Mouse (Mus musculus) hindbrain, embryonic 13.5 days (tissue): ENCODE results near the gene Gpatch3. TPM values are rescaled to one million over a fixed set of nuclear protein-coding genes. Genes with fewer than 3 reads are reported as not detected.
A peak's percentile ranks its signal among the peaks of the same experiment; 100 is the strongest.

Experiments used
- ATAC-seq: fragments of 200-750 bp; cut with Nextera tagmentation; 2 replicates; pipeline ENCODE4 v1.8.0; 2017; ENCODE audit warnings: moderate TSS enrichment; ENCODE audit not compliant: low FRiP score
- H3K27ac ChIP-seq: fragments of 300-500 bp; sonication (generic); 2 replicates; pipeline ENCODE4 v1.5.1; 2015; ENCODE audit warnings: inconsistent platforms, mild to moderate bottlenecking, moderate library complexity
- H3K27me3 ChIP-seq: fragments of 300-500 bp; sonication (generic); 2 replicates; pipeline ENCODE4 v1.6.1; 2015; ENCODE audit warnings: mild to moderate bottlenecking, inconsistent platforms
- H3K36me3 ChIP-seq: fragments of 300-500 bp; sonication (generic); 2 replicates; pipeline ENCODE4 v1.6.1; 2015; ENCODE audit warnings: mild to moderate bottlenecking, inconsistent platforms
- H3K4me1 ChIP-seq: fragments of 300-500 bp; sonication (generic); replicated peaks from 2 replicates; pipeline ENCODE4 v1.6.1; 2015; ENCODE audit warnings: inconsistent platforms
- H3K4me2 ChIP-seq: fragments of 300-500 bp; sonication (generic); 2 replicates; pipeline ENCODE4 v1.6.1; 2015; ENCODE audit warnings: inconsistent platforms, mild to moderate bottlenecking, moderate library complexity
- H3K4me3 ChIP-seq: fragments of 300-500 bp; sonication (generic); 2 replicates; pipeline ENCODE4 v1.5.1; 2015; ENCODE audit warnings: mild to moderate bottlenecking, inconsistent platforms
- H3K9ac ChIP-seq: fragments of 300-500 bp; sonication (generic); 2 replicates; pipeline ENCODE4 v1.6.1; 2015; ENCODE audit warnings: mild to moderate bottlenecking, inconsistent platforms
- H3K9me3 ChIP-seq: fragments of 300-500 bp; sonication (generic); 2 replicates; pipeline ENCODE4 v1.6.1; 2016; ENCODE audit warnings: inconsistent platforms
- WGBS: fragments of 180-500 bp; shearing (Covaris S2); methylation state at CpG from one replicate; pipeline ENCODE4 v1.1.7; 2015; 5-methylcytosine and 5-hydroxymethylcytosine counted together
- polyA plus RNA-seq: library from polyadenylated mRNA; unstranded; fragments of >200 nt; fragmentation: Nextera tagmentation; extraction: Ambion mirVana; gene quantifications from 2 replicates; pipeline ENCODE4 v1.2.1, GENCODE M21; 2015

Gene Gpatch3
- polyA plus RNA-seq, 1 experiment from 2014 or later: 6.7 TPM

- no peak overlapping the region for H3K4me2 ChIP-seq
- H3K36me3 ChIP-seq: no peaks in the 10 kb centered on the region
- H3K4me3 ChIP-seq: no peak overlapping the region
- no peaks in the 10 kb centered on the region for H3K9me3 ChIP-seq
- WGBS: 76% methylated on average over 4 of the region's 4 CpGs
- H3K9ac ChIP-seq: no peak overlapping the region
- no peak for ATAC-seq
- H3K27me3 ChIP-seq: no peaks in the 10 kb centered on the region
- no peak overlapping the region for H3K27ac ChIP-seq
- H3K4me1 ChIP-seq: no peaks in the 10 kb centered on the region
Measured at GRCm38 (mm10) chr4:133559846-133560245, 14.7 kb upstream of the Gpatch3 start.

- no peak for ATAC-seq
- H3K4me1 ChIP-seq: no peaks in the 10 kb centered on the region
- no peak overlapping the region for H3K4me2 ChIP-seq
- H3K27ac ChIP-seq: no peak overlapping the region
- WGBS: 79% methylated on average over 4 of the region's 4 CpGs
- no peak overlapping the region for H3K4me3 ChIP-seq
- no peak overlapping the region for H3K9ac ChIP-seq
- H3K36me3 ChIP-seq: no peaks in the 10 kb centered on the region
- H3K9me3 ChIP-seq: no peaks in the 10 kb centered on the region
- H3K27me3 ChIP-seq: no peaks in the 10 kb centered on the region
Measured at GRCm38 (mm10) chr4:133561622-133562021, 12.9 kb upstream of the Gpatch3 start.

- H3K27me3 ChIP-seq: no peaks in the 10 kb centered on the region
- 75% methylated on average over 11 of the region's 11 CpGs for WGBS
- no peaks in the 10 kb centered on the region for H3K4me1 ChIP-seq
- H3K27ac ChIP-seq: no peak overlapping the region
- no peak overlapping the region for H3K9ac ChIP-seq
- no peaks in the 10 kb centered on the region for H3K36me3 ChIP-seq
- H3K9me3 ChIP-seq: no peaks in the 10 kb centered on the region
- no peak for ATAC-seq
- H3K4me2 ChIP-seq: no peak overlapping the region
- H3K4me3 ChIP-seq: no peak overlapping the region
Measured at GRCm38 (mm10) chr4:133563123-133563571, 11.4 kb upstream of the Gpatch3 start.

GRCm38 (mm10) chr4:133567251-133567650 lies 7.3 kb upstream of the Gpatch3 start:
- no peaks in the 10 kb centered on the region for H3K4me1 ChIP-seq
- H3K36me3 ChIP-seq: no peaks in the 10 kb centered on the region
- H3K27me3 ChIP-seq: no peaks in the 10 kb centered on the region; the same call in 1 of the 2 replicates
- no peak overlapping the region for H3K9ac ChIP-seq
- 30% methylated on average over 8 of the region's 8 CpGs for WGBS
- no peak overlapping the region for H3K4me2 ChIP-seq
- no peaks in the 10 kb centered on the region for H3K9me3 ChIP-seq
- no peak overlapping the region for H3K27ac ChIP-seq
- no peak overlapping the region for H3K4me3 ChIP-seq
- ATAC-seq: no peak

GRCm38 (mm10) chr4:133569291-133570065 lies 5.1 kb upstream of the Gpatch3 start:
- Histone ChIP-seq H3K4me1 (no peaks in the 10 kb centered on the region), H3K9ac (peak overlapping the region; percentile 21; the same call in 1 of the 2 replicates), H3K4me3 (no peak overlapping the region), H3K27me3 (no peaks in the 10 kb centered on the region; the same call in 1 of the 2 replicates), H3K9me3 (no peaks in the 10 kb centered on the region), H3K27ac (no peak overlapping the region), H3K4me2 (no peak overlapping the region), H3K36me3 (no peaks in the 10 kb centered on the region)
- 78% methylated on average over 10 of the region's 10 CpGs for WGBS
- ATAC-seq: no peak

GRCm38 (mm10) chr4:133570066-133570466 lies 4.5 kb upstream of the Gpatch3 start:
- no peak for ATAC-seq
- no peak overlapping the region for H3K4me3 ChIP-seq
- H3K9ac ChIP-seq: peak overlapping the region; percentile 21; the same call in 1 of the 2 replicates
- no peaks in the 10 kb centered on the region for H3K9me3 ChIP-seq
- 63% methylated on average over 10 of the region's 10 CpGs for WGBS
- no peaks in the 10 kb centered on the region; the same call in 1 of the 2 replicates for H3K27me3 ChIP-seq
- H3K4me2 ChIP-seq: no peak overlapping the region
- H3K27ac ChIP-seq: no peak overlapping the region
- H3K4me1 ChIP-seq: peaks cover 1% of the 10 kb centered on the region
- no peaks in the 10 kb centered on the region for H3K36me3 ChIP-seq

GRCm38 (mm10) chr4:133574843-133575202 lies 278 bp downstream of the Gpatch3 start:
- Histone ChIP-seq H3K4me2 (peak overlapping the region; percentile 91), H3K4me3 (peak overlapping the region; percentile 97), H3K4me1 (peaks cover 14% of the 10 kb centered on the region), H3K36me3 (peaks cover 21% of the 10 kb centered on the region), H3K27me3 (no peaks in the 10 kb centered on the region; the same call in 1 of the 2 replicates), H3K27ac (peak overlapping the region; percentile 60; the same call in 1 of the 2 replicates), H3K9ac (peak overlapping the region; percentile 90), H3K9me3 (no peaks in the 10 kb centered on the region)
- WGBS: 1% methylated on average over 35 of the region's 41 CpGs
- ATAC-seq: peak; percentile 70; the same call in 1 of the 2 replicates

- H3K9ac ChIP-seq: no peak overlapping the region
- no peak overlapping the region for H3K4me2 ChIP-seq
- no peak overlapping the region for H3K4me3 ChIP-seq
- H3K9me3 ChIP-seq: no peaks in the 10 kb centered on the region
- H3K27ac ChIP-seq: no peak overlapping the region
- WGBS: 67% methylated on average over 12 of the region's 12 CpGs
- peaks cover 46% of the 10 kb centered on the region for H3K36me3 ChIP-seq
- H3K4me1 ChIP-seq: peaks cover 14% of the 10 kb centered on the region
- ATAC-seq: no peak
- H3K27me3 ChIP-seq: no peaks in the 10 kb centered on the region
Measured at GRCm38 (mm10) chr4:133577983-133578382, 3.4 kb downstream of the Gpatch3 start.

- Histone ChIP-seq H3K9me3 (no peaks in the 10 kb centered on the region), H3K27me3 (no peaks in the 10 kb centered on the region), H3K4me2 (peak overlapping the region; percentile 98), H3K9ac (peak overlapping the region; percentile 90), H3K4me3 (peak overlapping the region; percentile 95), H3K36me3 (peaks cover 66% of the 10 kb centered on the region), H3K27ac (peak overlapping the region; percentile 86), H3K4me1 (peaks cover 30% of the 10 kb centered on the region)
- ATAC-seq: peak; percentile 52
- WGBS: 70% methylated on average over 6 of the region's 6 CpGs
Measured at GRCm38 (mm10) chr4:133583690-133584058, 9.1 kb downstream of the Gpatch3 start.

- WGBS: 2% methylated on average over 62 of the region's 65 CpGs
- Histone ChIP-seq H3K36me3 (peaks cover 66% of the 10 kb centered on the region), H3K4me1 (peaks cover 30% of the 10 kb centered on the region), H3K27ac (peak within 1 kb of the TSS; percentile 86), H3K9me3 (no peaks in the 10 kb centered on the region), H3K27me3 (no peaks in the 10 kb centered on the region), H3K9ac (peak within 1 kb of the TSS; percentile 90), H3K4me2 (peak within 1 kb of the TSS; percentile 98), H3K4me3 (peak within 1 kb of the TSS; percentile 95)
- ATAC-seq: peak; percentile 90
Measured at GRCm38 (mm10) chr4:133584059-133584951, 9.8 kb downstream of the Gpatch3 start, which contains the start of gene Gpn2. Gene Gpn2, plus strand, starts transcription at chr4:133584362.

- ATAC-seq: no peak
Measured at GRCm38 (mm10) chr4:133592570-133592969, 18.0 kb downstream of the Gpatch3 start.

GRCm38 (mm10) chr4:133595538-133595937 lies 21.0 kb downstream of the Gpatch3 start:
- 78% methylated on average over 7 of the region's 7 CpGs for WGBS
- Histone ChIP-seq H3K36me3 (peaks cover 22% of the 10 kb centered on the region), H3K4me1 (peaks cover 12% of the 10 kb centered on the region), H3K27ac (no peak overlapping the region), H3K9ac (no peak overlapping the region), H3K4me2 (no peak overlapping the region), H3K27me3 (peaks cover 35% of the 10 kb centered on the region), H3K9me3 (no peaks in the 10 kb centered on the region), H3K4me3 (no peak overlapping the region)
- ATAC-seq: no peak

More at GRCm38 (mm10) chr4:133592570-133592969, 18.0 kb downstream of the Gpatch3 start:
- WGBS: 39% methylated on average over 7 of the region's 7 CpGs
- Histone ChIP-seq H3K9me3 (no peaks in the 10 kb centered on the region), H3K4me1 (no peaks in the 10 kb centered on the region), H3K9ac (no peak overlapping the region), H3K27ac (no peak overlapping the region), H3K4me2 (no peak overlapping the region), H3K36me3 (peaks cover 52% of the 10 kb centered on the region), H3K4me3 (no peak overlapping the region), H3K27me3 (peaks cover 6% of the 10 kb centered on the region)
